Mouse (Mus musculus) midbrain, embryonic 10.5 days (tissue): ENCODE measurements at regions not wholly inside any gene's neighbourhood (a gene's known extent, or its start where the extent isn't known, plus 50 kb on each side); places are given as distances from the start of the nearest gene placed in this dataset. TPM values are rescaled to one million over a fixed set of nuclear protein-coding genes. Genes with fewer than 3 reads are reported as not detected.
"Not testable (repeated sequence)": the region's sequence is repeated elsewhere in the genome, so short reads cannot be mapped to it uniquely, and the experiment has no call there.

ENCODE experiments used
- DNase-seq: peaks from one replicate; pipeline ENCODE4 v3.0.0-alpha.2; 2017; ENCODE audit warnings: low spot score
- H3K27ac ChIP-seq: fragments of 300-500 bp; sonication (generic); replicated peaks from 2 replicates; pipeline ENCODE4 v1.5.1; 2016; ENCODE audit warnings: mild to moderate bottlenecking
- H3K27me3 ChIP-seq: fragments of 300-500 bp; sonication (generic); 2 replicates; pipeline ENCODE4 v1.6.1; 2016; ENCODE audit warnings: low read depth, mild to moderate bottlenecking; ENCODE audit not compliant: poor library complexity, severe bottlenecking
- H3K36me3 ChIP-seq: fragments of 300-500 bp; sonication (generic); 2 replicates; pipeline ENCODE4 v1.6.1; 2016; ENCODE audit warnings: mild to moderate bottlenecking, moderate library complexity
- H3K4me1 ChIP-seq: fragments of 300-500 bp; sonication (generic); 2 replicates; pipeline ENCODE4 v1.6.1; 2016
- H3K4me3 ChIP-seq: fragments of 300-500 bp; sonication (generic); 2 replicates; pipeline ENCODE4 v1.5.1; 2016; ENCODE audit warnings: mild to moderate bottlenecking, moderate library complexity
- H3K9me3 ChIP-seq: fragments of 300-500 bp; sonication (generic); replicated peaks from 2 replicates; pipeline ENCODE4 v1.6.1; 2016; ENCODE audit warnings: mild to moderate bottlenecking
- WGBS: fragments of 180-500 bp; shearing (Covaris S2); methylation state at CpG from one replicate; pipeline ENCODE4 v1.1.7; 2016; 5-methylcytosine and 5-hydroxymethylcytosine counted together
- microRNA-seq: library from miRNA; unstranded; fragments of <30 nt; microRNA quantifications from one replicate; pipeline ENCODE4, GENCODE M21; 2017

DNA sequence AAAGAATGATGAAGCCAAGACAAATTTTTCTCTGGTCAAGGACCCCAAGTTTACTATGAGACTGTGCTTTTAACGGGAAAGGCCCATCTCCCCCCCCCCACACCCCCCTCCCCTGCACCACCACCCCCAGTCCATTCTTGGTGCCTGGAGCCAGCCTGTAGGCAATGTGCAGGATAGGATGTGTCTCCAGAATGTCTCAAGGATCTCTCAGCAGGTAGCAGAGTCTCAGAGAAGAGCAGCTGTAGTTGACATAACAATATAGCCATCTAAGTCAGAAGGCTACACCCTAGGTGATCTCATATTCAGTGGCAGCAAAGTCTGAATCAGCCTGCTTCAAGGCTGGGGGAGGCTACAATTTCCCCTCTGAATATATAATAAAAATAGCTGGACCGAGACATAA is 368.6 kb downstream of the Eepd1 start:
- H3K27ac ChIP-seq, H3K27me3 ChIP-seq, H3K4me1 ChIP-seq, DNase-seq, H3K36me3 ChIP-seq, H3K9me3 ChIP-seq, H3K4me3 ChIP-seq: not testable (repeated sequence)
- 88% methylated on average over 2 of the region's 2 CpGs for WGBS

DNA sequence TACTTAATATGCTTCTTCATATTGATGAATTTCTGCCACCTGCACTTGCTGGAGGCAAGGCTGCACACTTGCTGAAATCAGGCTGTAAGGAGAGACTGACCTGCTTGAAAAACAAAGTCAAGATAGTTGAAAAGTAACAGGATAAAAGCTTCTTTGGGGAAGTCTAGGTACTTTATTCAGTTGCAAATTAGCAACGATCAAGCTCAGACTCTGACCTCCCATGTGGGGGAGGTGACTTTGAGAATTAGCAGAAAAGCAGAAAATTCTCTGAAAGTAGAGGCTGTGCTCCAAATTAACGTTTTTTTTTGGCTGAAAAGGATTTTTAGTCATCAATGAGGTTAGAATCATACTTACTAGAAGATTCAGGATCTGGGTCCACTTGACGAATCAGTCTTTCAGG is 369.3 kb downstream of the Eepd1 start:
- H3K9me3 ChIP-seq, H3K4me3 ChIP-seq, H3K4me1 ChIP-seq, H3K27ac ChIP-seq, H3K36me3 ChIP-seq, H3K27me3 ChIP-seq, DNase-seq: not testable (repeated sequence)
- WGBS: 70% methylated on average over 3 of the region's 3 CpGs

DNA sequence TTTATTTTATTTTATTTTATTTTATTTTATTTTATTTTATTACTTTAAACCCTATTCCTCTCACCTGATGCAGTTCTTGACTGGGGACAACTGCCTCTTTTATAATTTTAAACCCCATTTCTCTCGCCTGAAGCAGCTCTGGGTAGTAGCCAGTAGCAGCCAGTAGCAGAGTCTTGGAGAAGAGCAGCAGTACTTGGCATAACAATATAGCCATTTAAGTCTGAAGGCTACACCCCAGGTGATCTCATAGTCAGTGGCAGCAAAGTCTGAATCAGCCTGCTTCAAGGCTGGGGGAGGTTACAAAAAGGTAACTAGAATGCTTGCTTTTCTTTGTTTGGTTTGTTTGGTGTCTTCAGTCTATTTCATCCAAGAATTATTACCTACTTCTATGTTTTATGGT is 373.2 kb downstream of the Eepd1 start:
- Histone ChIP-seq H3K4me3 (no peak overlapping the region), H3K36me3 (no peaks in the 10 kb centered on the region), H3K27ac (no peak overlapping the region), H3K4me1 (no peaks in the 10 kb centered on the region), H3K27me3 (no peaks in the 10 kb centered on the region), H3K9me3 (no peaks in the 10 kb centered on the region)
- DNase-seq: no peak
- WGBS: 62% methylated on average over 1 of the region's 1 CpGs

DNA sequence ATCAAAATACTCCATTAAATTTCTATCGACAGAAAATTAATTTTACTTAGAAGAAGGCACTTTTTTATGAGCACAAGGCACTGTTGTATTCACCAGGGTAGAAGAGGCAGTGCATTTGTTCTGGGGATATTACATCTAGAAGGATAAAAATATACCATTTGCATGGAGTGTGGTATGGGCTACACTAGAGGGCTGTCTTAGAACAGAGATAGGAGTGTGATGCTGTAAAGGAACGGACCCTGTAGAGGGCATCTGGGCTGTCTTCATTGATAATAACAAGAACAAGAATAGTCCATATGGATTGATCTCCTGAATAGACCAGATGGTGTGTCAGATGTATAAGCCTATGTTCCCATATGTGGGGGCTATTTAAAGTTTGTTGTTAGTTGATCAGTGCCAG is 388.9 kb downstream of the Eepd1 start:
- DNase-seq: no peak
- Histone ChIP-seq H3K4me3 (no peak overlapping the region), H3K27ac (no peak overlapping the region), H3K4me1 (no peaks in the 10 kb centered on the region), H3K27me3 (no peaks in the 10 kb centered on the region), H3K36me3 (no peaks in the 10 kb centered on the region), H3K9me3 (no peaks in the 10 kb centered on the region)
- WGBS: 80% methylated on average over 2 of the region's 2 CpGs

DNA sequence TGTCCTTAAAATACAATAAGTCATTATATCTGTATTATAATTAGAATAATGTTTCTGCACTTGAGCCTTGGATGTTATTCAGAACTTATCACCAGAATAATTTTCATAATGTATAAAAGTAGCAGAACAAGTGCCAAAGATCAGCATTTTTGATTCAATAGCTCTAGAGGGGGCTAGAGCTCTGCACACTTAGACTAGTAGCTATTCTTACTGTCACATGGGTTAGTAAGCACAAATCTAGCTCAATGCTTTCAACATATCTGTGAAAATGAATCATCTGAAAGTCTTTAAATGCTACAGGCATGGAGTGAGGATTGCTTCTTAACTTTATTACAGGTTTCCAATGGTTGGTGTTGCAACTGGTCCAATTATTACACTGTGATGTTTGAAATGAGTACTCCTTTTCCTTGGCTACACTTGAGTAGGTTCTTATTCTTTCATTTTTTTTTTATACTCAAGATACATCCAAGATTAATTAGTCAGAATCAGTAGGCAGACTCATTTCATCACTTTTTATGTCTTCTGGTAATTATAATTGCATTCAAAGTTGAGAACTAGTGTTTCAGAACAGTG is 415.1 kb downstream of the Eepd1 start:
- H3K4me1 ChIP-seq: no peaks in the 10 kb centered on the region
- H3K9me3 ChIP-seq: no peaks in the 10 kb centered on the region
- no peaks in the 10 kb centered on the region for H3K27me3 ChIP-seq
- no peak overlapping the region for H3K4me3 ChIP-seq
- H3K36me3 ChIP-seq: no peaks in the 10 kb centered on the region
- DNase-seq: no peak
- H3K27ac ChIP-seq: no peak overlapping the region

Small RNA genes lying in the stretch of these regions (microRNA-seq; reads per million reads assigned to microRNA genes)
- gene Gm26190: not detected
